Mouse (Mus musculus): ENCODE measurements around the gene Fam84b.

DNA sequence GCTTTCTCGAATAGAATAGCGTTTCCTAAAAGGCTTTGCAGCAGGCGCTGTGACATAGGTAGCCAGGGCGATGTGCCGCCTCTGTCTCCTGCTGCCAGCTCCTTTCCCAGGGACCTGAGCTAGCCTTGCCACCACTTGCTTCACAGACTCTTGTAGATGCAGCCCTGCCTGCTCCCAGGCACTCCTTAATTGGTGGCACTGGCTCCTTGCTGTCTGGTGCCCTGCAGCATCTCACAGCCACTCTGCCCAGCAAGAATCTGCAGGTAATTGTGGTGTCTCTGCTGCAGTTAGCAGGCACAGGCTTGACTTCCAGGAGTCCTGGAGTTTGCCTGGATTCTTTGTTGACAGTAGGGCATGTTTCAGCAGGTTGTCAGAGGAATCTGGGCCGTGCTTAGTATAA is 7.3 kb downstream of the Fam84b start:
- TF ChIP-seq CTCF (IDR thresholded peaks at IDR 0.05; ENCODE audit: extremely low read depth, insufficient read length, insufficient replicate concordance, low read depth, low read length) = no peak
- no peak for TF ChIP-seq POLR2A (IDR thresholded peaks at IDR 0.05; ENCODE audit: low read depth, low read length)
